Mouse (Mus musculus) heart, postnatal 0 days (tissue): ENCODE measurements around the gene Pex13.

Experiments used
- CTCF ChIP-seq: IDR thresholded peaks from 2 replicates; pipeline ENCODE4 v1.5.1; 2016; ENCODE audit warnings: antibody characterized with exemption, control low read depth, low read depth
- EP300 ChIP-seq: IDR thresholded peaks from 2 replicates; pipeline ENCODE4 v1.6.1; 2016; ENCODE audit warnings: antibody characterized with exemption, low read depth

- TF ChIP-seq EP300 (no peak), CTCF (no peak)
Measured at GRCm38 (mm10) chr11:23672256-23672749, 6.5 kb upstream of the Pex13 start.
